Mouse (Mus musculus) ES-Bruce4 (cell line): Measurements from ENCODE around the gene Tgif2. TPM values are rescaled to one million over a fixed set of nuclear protein-coding genes. Genes with fewer than 3 reads are reported as not detected.

Experiments used
- H3K27ac ChIP-seq: 2 replicates; pipeline ENCODE4 v1.5.1; 2012; ENCODE audit warnings: low read length, inconsistent platforms; ENCODE audit not compliant: insufficient read depth
- H3K27me3 ChIP-seq: 2 replicates; pipeline ENCODE4 v1.6.1; 2012; ENCODE audit warnings: mild to moderate bottlenecking, low read length, inconsistent platforms; ENCODE audit not compliant: control insufficient read depth, poor library complexity, insufficient read depth, severe bottlenecking
- H3K36me3 ChIP-seq: 2 replicates; pipeline ENCODE4 v1.6.1; 2012; ENCODE audit warnings: inconsistent platforms, mild to moderate bottlenecking, low read length, moderate library complexity; ENCODE audit not compliant: control insufficient read depth, poor library complexity, insufficient read depth, severe bottlenecking
- H3K4me1 ChIP-seq: one replicate; pipeline ENCODE4 v1.8.1; 2011; ENCODE audit warnings: low read length; ENCODE audit not compliant: control insufficient read depth, insufficient read depth
- H3K4me3 ChIP-seq: 2 replicates; pipeline ENCODE4 v1.5.1; 2011; ENCODE audit warnings: low read depth, mild to moderate bottlenecking, low read length
- H3K9ac ChIP-seq: 2 replicates; pipeline ENCODE4 v1.6.1; 2012; ENCODE audit warnings: low read depth, mild to moderate bottlenecking, inconsistent platforms; ENCODE audit not compliant: poor library complexity, severe bottlenecking
- H3K9me3 ChIP-seq: replicated peaks from 2 replicates; pipeline ENCODE4 v1.6.1; 2012; ENCODE audit warnings: mild to moderate bottlenecking, low read length, inconsistent platforms; ENCODE audit not compliant: control insufficient read depth, poor library complexity, insufficient read depth, severe bottlenecking
- CTCF ChIP-seq: IDR thresholded peaks from one replicate; pipeline ENCODE4 v1.8.1; 2011; ENCODE audit warnings: low read depth, low read length
- EP300 ChIP-seq: IDR thresholded peaks from 2 replicates; pipeline ENCODE4 v1.6.1; 2011; ENCODE audit warnings: low read depth, low read length; ENCODE audit not compliant: insufficient read depth
- POLR2A ChIP-seq: IDR thresholded peaks from one replicate; pipeline ENCODE4 v1.8.1; 2011; ENCODE audit warnings: low read length; ENCODE audit not compliant: insufficient read depth
- polyA plus RNA-seq: library from polyadenylated mRNA; stranded (reverse); fragments of >200 nt; gene quantifications from 2 replicates; pipeline ENCODE4 v1.2.4, GENCODE M21; 2011; ENCODE audit warnings: low read depth; ENCODE audit not compliant: missing spikeins, insufficient read depth, insufficient read length

Gene Tgif2
- polyA plus RNA-seq, 1 experiment, result 32.9 TPM

- Histone ChIP-seq H3K27ac (no peak overlapping the region), H3K36me3 (peaks cover 21% of the 10 kb centered on the region), H3K27me3 (no peaks in the 10 kb centered on the region), H3K9ac (no peak overlapping the region), H3K9me3 (no peaks in the 10 kb centered on the region), H3K4me1 (no peaks in the 10 kb centered on the region), H3K4me3 (no peak overlapping the region)
- no peak for TF ChIP-seq EP300
- no peak for TF ChIP-seq CTCF
Measured at GRCm38 (mm10) chr2:156874047-156874759, 34.4 kb downstream of the Tgif2 start.

- no peaks in the 10 kb centered on the region for H3K27me3 ChIP-seq
- H3K9ac ChIP-seq, result no peak overlapping the region
- H3K27ac ChIP-seq, result no peak overlapping the region
- no peaks in the 10 kb centered on the region for H3K4me1 ChIP-seq
- H3K9me3 ChIP-seq, result no peaks in the 10 kb centered on the region
- H3K4me3 ChIP-seq, result no peak overlapping the region
- no peak for TF ChIP-seq EP300
- TF ChIP-seq CTCF, result no peak
- TF ChIP-seq POLR2A, result no peak
- peaks cover 18% of the 10 kb centered on the region for H3K36me3 ChIP-seq
Measured at GRCm38 (mm10) chr2:156874760-156875510, 35.1 kb downstream of the Tgif2 start.

- TF ChIP-seq CTCF (no peak), POLR2A (no peak), EP300 (no peak)
Measured at GRCm38 (mm10) chr2:156877726-156878125, 37.9 kb downstream of the Tgif2 start.

GRCm38 (mm10) chr2:156879541-156879940 is 39.7 kb downstream of the Tgif2 start:
- Histone ChIP-seq H3K9me3 (no peaks in the 10 kb centered on the region), H3K9ac (no peak overlapping the region), H3K27ac (no peak overlapping the region), H3K27me3 (no peaks in the 10 kb centered on the region), H3K4me1 (no peaks in the 10 kb centered on the region), H3K36me3 (no peaks in the 10 kb centered on the region), H3K4me3 (no peak overlapping the region)
- TF ChIP-seq CTCF (no peak), EP300 (no peak)

More at GRCm38 (mm10) chr2:156877726-156878125, 37.9 kb downstream of the Tgif2 start:
- Histone ChIP-seq H3K27me3 (no peaks in the 10 kb centered on the region), H3K4me1 (no peaks in the 10 kb centered on the region), H3K9ac (no peak overlapping the region), H3K4me3 (no peak overlapping the region), H3K36me3 (peaks cover 8% of the 10 kb centered on the region), H3K27ac (no peak overlapping the region), H3K9me3 (no peaks in the 10 kb centered on the region)

GRCm38 (mm10) chr2:156882431-156883001 is 42.7 kb downstream of the Tgif2 start:
- H3K36me3 ChIP-seq, result no peaks in the 10 kb centered on the region
- TF ChIP-seq CTCF (no peak), EP300 (no peak), POLR2A (no peak)
- H3K4me1 ChIP-seq, result no peaks in the 10 kb centered on the region
- no peak overlapping the region for H3K9ac ChIP-seq
- no peak overlapping the region for H3K27ac ChIP-seq
- no peaks in the 10 kb centered on the region for H3K9me3 ChIP-seq
- no peaks in the 10 kb centered on the region for H3K27me3 ChIP-seq
- no peak overlapping the region for H3K4me3 ChIP-seq
